8 mouse cellular contexts compared by ENCODE assay signal in the genomic region with DNA sequence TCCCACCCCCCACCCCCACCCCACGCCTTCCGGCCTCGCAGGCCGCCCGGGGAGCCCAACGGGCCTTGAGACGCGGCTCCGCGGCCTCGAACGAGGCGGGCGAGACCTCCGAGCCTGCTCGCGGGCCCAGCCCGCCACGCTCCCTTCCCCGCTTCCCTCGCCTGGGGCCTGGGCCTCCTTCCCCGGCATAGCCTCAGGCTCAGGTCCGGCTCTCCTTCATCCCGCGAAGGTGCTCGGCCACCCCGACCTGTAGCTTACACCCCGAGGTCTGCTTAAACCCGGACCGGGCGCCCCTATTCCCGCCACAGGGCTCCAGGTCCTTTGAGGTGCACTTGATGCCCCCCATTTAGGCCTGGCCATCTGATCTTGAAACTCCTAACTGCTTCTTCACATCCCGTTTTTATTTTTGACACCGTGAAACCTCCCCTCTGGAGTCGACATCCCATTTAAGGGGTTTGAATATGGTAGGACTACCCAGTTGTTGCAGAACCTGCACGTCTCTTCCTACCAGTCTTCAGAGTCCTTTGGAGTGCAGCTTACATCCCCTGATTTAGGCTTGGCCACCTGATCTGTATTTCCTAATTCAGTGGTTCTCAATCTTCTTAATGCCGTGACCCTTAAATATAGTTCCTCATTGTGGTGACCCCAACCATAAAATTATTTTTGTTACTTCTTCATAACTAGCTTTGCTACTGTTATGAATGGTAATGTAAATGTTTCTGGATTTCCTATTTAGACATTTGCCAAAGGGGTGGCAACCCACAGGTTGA. TPM values are rescaled to one million over a fixed set of nuclear protein-coding genes. Genes with fewer than 3 reads are reported as not detected.
DNase-seq lines count a peak whose midpoint lies in the region; ATAC-seq and TF ChIP-seq lines count a peak whose summit lies in the region.
"Had no signal": no experiment of that assay in that cellular context is flagged by ENCODE, and none has a peak within 500 bp of the region (broad histone marks: within the 10 kb centered on the region; RNA-seq: fewer than 3 reads in every experiment).

No protein-coding gene starts in this region.

- H3K4me1 ChIP-seq in neural tube, embryonic 11.5 days (ENCODE audit: control insufficient read depth, insufficient read depth, low read length), result peaks cover 14% of the 10 kb centered on the region
- peaks cover 5% of the 10 kb centered on the region for H3K4me1 ChIP-seq in liver, adult 2 months (ENCODE audit: control insufficient read depth, insufficient read depth, low read length)
- H3K4me1 ChIP-seq in neural tube, embryonic 13.5 days (replicated peaks), result peaks cover 39% of the 10 kb centered on the region

- 0 out of 2 replicates have a peak, but pooled peaks cover 8% of the 10 kb centered on the region for H3K36me3 ChIP-seq in neural tube, embryonic 11.5 days (ENCODE audit: control insufficient read depth, insufficient read depth, low read length)
- no peaks in the 10 kb centered on the region for H3K36me3 ChIP-seq in liver, adult 2 months (ENCODE audit: control insufficient read depth, insufficient read depth, low read length)
- H3K36me3 ChIP-seq in neural tube, embryonic 13.5 days, result peaks cover 23% of the 10 kb centered on the region

- H3K79me2 ChIP-seq in liver, adult 2 months (ENCODE audit: control insufficient read depth, insufficient read depth, low read length), result peaks cover 45% of the 10 kb centered on the region; the same call in 1 of the 2 replicates

- no peak for DNase-seq in neural tube, embryonic 11.5 days (ENCODE audit: low spot score)
- no peak for DNase-seq in neural tube, embryonic 10.5 days (ENCODE audit: extremely low spot score, low spot score)
- peak; percentile 56 for DNase-seq in cerebellum, adult 8-10 months
- DNase-seq in liver, adult 2 months (ENCODE audit: extremely low read depth, low read depth, low spot score), result no peak
- no peak for DNase-seq in frontal cortex, adult 2 months (ENCODE audit: extremely low spot score in 1 of 2, low spot score in 1 of 2)

- H3K9me3 ChIP-seq in neural tube, embryonic 11.5 days (ENCODE audit: control insufficient read depth, low read length), result no peaks in the 10 kb centered on the region
- H3K9me3 ChIP-seq in neural tube, embryonic 13.5 days, result no peaks in the 10 kb centered on the region

- H3K4me3 ChIP-seq in neural tube, embryonic 11.5 days (ENCODE audit: low read depth, low read length), result peak overlapping the region; percentile 98
- peak overlapping the region; percentile 98 for H3K4me3 ChIP-seq in liver, adult 2 months (ENCODE audit: insufficient read depth, low read depth, low read length)
- H3K4me3 ChIP-seq in neural tube, embryonic 13.5 days, result peak overlapping the region; percentile 97

- ATAC-seq in neural tube, embryonic 11.5 days (ENCODE audit: insufficient read depth, low FRiP score, low TSS enrichment), result peak; percentile 29
- peak; percentile 53 for ATAC-seq in granulocyte monocyte progenitor cell, adult 5-6 weeks (replicated peaks; ENCODE audit: poor library complexity, severe bottlenecking)
- no peak; the same call in 1 of the 2 replicates for ATAC-seq in neural tube, embryonic 13.5 days (ENCODE audit: low read depth)

- no peaks in the 10 kb centered on the region for H3K27me3 ChIP-seq in neural tube, embryonic 11.5 days (ENCODE audit: control insufficient read depth, insufficient read depth, low read length)
- H3K27me3 ChIP-seq in liver, adult 2 months (ENCODE audit: control insufficient read depth, insufficient read depth, low read length), result no peaks in the 10 kb centered on the region
- no peaks in the 10 kb centered on the region for H3K27me3 ChIP-seq in neural tube, embryonic 13.5 days

- H3K4me2 ChIP-seq in neural tube, embryonic 11.5 days (ENCODE audit: low read depth), result peak overlapping the region; percentile 79
- peak overlapping the region; percentile 89 for H3K4me2 ChIP-seq in neural tube, embryonic 13.5 days

- TF ChIP-seq POLR2A in liver, adult 2 months (IDR thresholded peaks at IDR 0.05; ENCODE audit: extremely low read depth, insufficient read depth, low read length), result no peak

- 2% methylated on average over 35 of the region's 37 CpGs for WGBS in neural tube, embryonic 11.5 days
- 2% methylated on average over 34 of the region's 37 CpGs for WGBS in liver, adult 2 months
- WGBS in neural tube, embryonic 13.5 days, result 2% methylated on average over 36 of the region's 37 CpGs

- peak overlapping the region; percentile 73 for H3K27ac ChIP-seq in neural tube, embryonic 11.5 days (ENCODE audit: low read depth, low read length)
- H3K27ac ChIP-seq in liver, adult 2 months (replicated peaks; ENCODE audit: insufficient read depth, low read depth, low read length), result peak overlapping the region; percentile 57
- H3K27ac ChIP-seq in neural tube, embryonic 13.5 days (replicated peaks), result peak overlapping the region; percentile 88

- peak overlapping the region; percentile 97 for H3K9ac ChIP-seq in neural tube, embryonic 11.5 days (ENCODE audit: low read length)
- peak overlapping the region; percentile 92 for H3K9ac ChIP-seq in liver, adult 2 months (ENCODE audit: low read depth, low read length)
- H3K9ac ChIP-seq in neural tube, embryonic 13.5 days, result peak overlapping the region; percentile 96

- TF ChIP-seq CTCF in liver, adult 2 months (IDR thresholded peaks at IDR 0.05; ENCODE audit: low read depth, low read length), result no peak

RNA-seq across cellular contexts. Expression of gene Ranbp3, which starts 0.7 kb away (rescaled TPM):
- polyA plus RNA-seq in neural tube, embryonic 11.5 days (2014; fragmentation: Nextera tagmentation; extraction: Ambion mirVana), result 112 and 119 TPM in 2 replicates
- 43.9 and 64.7 TPM in 2 replicates for total RNA-seq in granulocyte monocyte progenitor cell, adult 5-6 weeks (2014; fragmentation: Nextera tagmentation)
- 57.2 and 70.1 TPM in 2 replicates for total RNA-seq in granulocyte monocyte progenitor cell, adult 5-6 weeks (2017)
- 14.3 and 18.6 TPM in 2 replicates for total RNA-seq in liver, adult 2 months (2014; rRNA removed)
- 36.2 and 38.7 TPM in 2 replicates for polyA plus RNA-seq in liver, adult 2 months (2012; rRNA removed)
- 90.7 and 94.7 TPM in 2 replicates for polyA plus RNA-seq in neural tube, embryonic 13.5 days (2015; fragmentation: Nextera tagmentation; extraction: Ambion mirVana)
- polyA plus RNA-seq in frontal cortex, adult 2 months (2012; rRNA removed), result 103 and 110 TPM in 2 replicates

RNA-seq across cellular contexts. Expression of gene Ndufa11, which starts 43.7 kb away (rescaled TPM):
- 403 and 406 TPM in 2 replicates for polyA plus RNA-seq in neural tube, embryonic 11.5 days (2014; fragmentation: Nextera tagmentation; extraction: Ambion mirVana)
- 134 and 201 TPM in 2 replicates for total RNA-seq in granulocyte monocyte progenitor cell, adult 5-6 weeks (2014; fragmentation: Nextera tagmentation)
- 99.5 and 106 TPM in 2 replicates for total RNA-seq in granulocyte monocyte progenitor cell, adult 5-6 weeks (2017)
- total RNA-seq in liver, adult 2 months (2014; rRNA removed), result 110 and 146 TPM in 2 replicates
- 462 and 466 TPM in 2 replicates for polyA plus RNA-seq in liver, adult 2 months (2012; rRNA removed)
- 542 and 575 TPM in 2 replicates for polyA plus RNA-seq in neural tube, embryonic 13.5 days (2015; fragmentation: Nextera tagmentation; extraction: Ambion mirVana)
- polyA plus RNA-seq in frontal cortex, adult 2 months (2012; rRNA removed), result 336 and 372 TPM in 2 replicates

RNA-seq across cellular contexts. Expression of gene Vmac, which starts 44.0 kb away (rescaled TPM):
- polyA plus RNA-seq in neural tube, embryonic 11.5 days (2014; fragmentation: Nextera tagmentation; extraction: Ambion mirVana), result 17.3 and 17.6 TPM in 2 replicates
- 5.3 and 9.1 TPM in 2 replicates for total RNA-seq in granulocyte monocyte progenitor cell, adult 5-6 weeks (2014; fragmentation: Nextera tagmentation)
- 3.7 and 9.1 TPM in 2 replicates for total RNA-seq in granulocyte monocyte progenitor cell, adult 5-6 weeks (2017)
- 8.9 and 10.7 TPM in 2 replicates for total RNA-seq in liver, adult 2 months (2014; rRNA removed)
- 12.3 and 15.2 TPM in 2 replicates for polyA plus RNA-seq in liver, adult 2 months (2012; rRNA removed)
- polyA plus RNA-seq in neural tube, embryonic 13.5 days (2015; fragmentation: Nextera tagmentation; extraction: Ambion mirVana), result 16.3 and 17.5 TPM in 2 replicates
- 18.7 and 22.4 TPM in 2 replicates for polyA plus RNA-seq in frontal cortex, adult 2 months (2012; rRNA removed)

RNA-seq across cellular contexts. Expression of gene Catsperd, which starts 45.9 kb away (rescaled TPM):
- 0.54 and 0.92 TPM in 2 replicates for polyA plus RNA-seq in neural tube, embryonic 11.5 days (2014; fragmentation: Nextera tagmentation; extraction: Ambion mirVana)
- total RNA-seq in granulocyte monocyte progenitor cell, adult 5-6 weeks (2014; fragmentation: Nextera tagmentation), result not detected in 2 replicates
- total RNA-seq in granulocyte monocyte progenitor cell, adult 5-6 weeks (2017), result 0.77 TPM in 1 of 2 replicates, not detected in the other
- total RNA-seq in liver, adult 2 months (2014; rRNA removed), result 1.0 and 1.1 TPM in 2 replicates
- polyA plus RNA-seq in liver, adult 2 months (2012; rRNA removed), result 0.70 and 4.0 TPM in 2 replicates
- 0.90 and 1.7 TPM in 2 replicates for polyA plus RNA-seq in neural tube, embryonic 13.5 days (2015; fragmentation: Nextera tagmentation; extraction: Ambion mirVana)
- polyA plus RNA-seq in frontal cortex, adult 2 months (2012; rRNA removed), result 2.4 and 2.6 TPM in 2 replicates
- total RNA-seq: neutrophil, adult 5-6 weeks had no signal

RNA-seq across cellular contexts. Expression of gene Lonp1, which starts 47.1 kb away (rescaled TPM):
- 56.0 and 56.3 TPM in 2 replicates for polyA plus RNA-seq in neural tube, embryonic 11.5 days (2014; fragmentation: Nextera tagmentation; extraction: Ambion mirVana)
- total RNA-seq in granulocyte monocyte progenitor cell, adult 5-6 weeks (2014; fragmentation: Nextera tagmentation), result 38.2 and 45.5 TPM in 2 replicates
- total RNA-seq in granulocyte monocyte progenitor cell, adult 5-6 weeks (2017), result 64.1 and 68.4 TPM in 2 replicates
- 81.0 and 89.5 TPM in 2 replicates for total RNA-seq in liver, adult 2 months (2014; rRNA removed)
- 124 and 129 TPM in 2 replicates for polyA plus RNA-seq in liver, adult 2 months (2012; rRNA removed)
- polyA plus RNA-seq in neural tube, embryonic 13.5 days (2015; fragmentation: Nextera tagmentation; extraction: Ambion mirVana), result 40.4 and 44.2 TPM in 2 replicates
- polyA plus RNA-seq in frontal cortex, adult 2 months (2012; rRNA removed), result 72.2 and 86.2 TPM in 2 replicates
